Mouse (Mus musculus): Measurements from ENCODE around the gene Sh3d19. TPM values are rescaled to one million over a fixed set of nuclear protein-coding genes. Genes with fewer than 3 reads are reported as not detected.
A peak's percentile ranks its signal among the peaks of the same experiment; 100 is the strongest.

The Sh3d19 gene
- polyA plus RNA-seq, 1 experiment: 44.2 TPM

DNA sequence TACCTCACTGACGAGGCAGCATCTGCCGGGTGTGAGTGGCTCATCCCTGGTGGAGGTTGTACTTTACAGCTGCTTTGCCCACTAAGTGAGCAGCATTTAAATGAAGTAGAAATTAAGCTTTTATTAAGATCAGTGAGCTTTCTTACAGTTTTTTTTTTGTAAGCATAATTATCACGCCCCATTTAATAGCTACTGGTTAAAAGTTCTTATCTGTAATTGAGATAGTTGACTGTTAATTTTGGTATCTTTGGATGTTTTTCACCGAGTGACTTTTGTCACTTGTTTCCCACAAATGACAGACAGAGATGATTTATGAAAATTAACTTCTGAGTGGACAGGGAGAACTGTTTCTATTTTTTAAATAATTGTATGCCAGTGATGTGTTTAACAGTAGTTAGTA is 134.0 kb downstream of the Sh3d19 start:
- Histone ChIP-seq H3K4me3 (ENCODE audit: insufficient read depth, low read depth, low read length) (no peak overlapping the region), H3K27ac (ENCODE audit: insufficient read depth, low read depth, low read length) (no peak overlapping the region), H3K27me3 (replicated peaks; ENCODE audit: control insufficient read depth, insufficient read depth, low read length) (no peaks in the 10 kb centered on the region), H3K4me1 (ENCODE audit: control insufficient read depth, insufficient read depth, low read length) (no peaks in the 10 kb centered on the region), H3K36me3 (ENCODE audit: control insufficient read depth, insufficient read depth, low read length) (peaks cover 3% of the 10 kb centered on the region; the same call in 1 of the 2 replicates)
- TF ChIP-seq CTCF (conservative IDR thresholded peaks at IDR 0.05; ENCODE audit: insufficient read depth, insufficient read length, low read depth, low read length): no peak
- TF ChIP-seq POLR2A (IDR thresholded peaks at IDR 0.05; ENCODE audit: low read depth, low read length): no peak
- DNase-seq: no peak
- 80% methylated on average over 4 of the region's 4 CpGs for WGBS

DNA sequence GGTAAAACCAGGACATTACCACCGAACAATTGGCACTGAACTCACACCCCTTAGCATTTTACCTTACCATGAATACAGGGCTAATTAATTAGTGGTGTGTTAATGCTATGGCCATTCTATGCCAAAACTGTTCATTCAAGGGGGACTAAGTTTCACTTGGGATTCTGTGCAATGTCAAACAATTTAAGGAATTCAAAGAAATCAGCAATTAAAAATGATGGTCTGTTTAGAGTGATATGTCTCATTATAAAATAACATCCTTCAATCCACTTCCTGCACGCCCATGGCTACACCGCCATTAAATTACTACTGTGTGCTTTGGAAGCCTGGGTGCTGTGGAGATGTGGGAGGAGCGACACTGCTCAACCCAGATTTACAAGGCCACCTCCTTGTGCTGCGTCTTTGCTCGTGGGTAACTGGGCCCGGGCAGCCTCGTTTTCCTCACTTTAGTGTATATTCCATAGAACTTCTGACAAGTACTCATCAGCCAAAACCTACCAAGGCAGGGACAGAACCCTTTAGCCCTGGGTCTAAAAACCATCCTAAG is 135.2 kb downstream of the Sh3d19 start:
- DNase-seq: no peak
- TF ChIP-seq CTCF (conservative IDR thresholded peaks at IDR 0.05; ENCODE audit: insufficient read depth, insufficient read length, low read depth, low read length): no peak
- no peak for TF ChIP-seq POLR2A (IDR thresholded peaks at IDR 0.05; ENCODE audit: low read depth, low read length)
- Histone ChIP-seq H3K4me3 (ENCODE audit: insufficient read depth, low read depth, low read length) (no peak overlapping the region), H3K27ac (ENCODE audit: insufficient read depth, low read depth, low read length) (no peak overlapping the region), H3K36me3 (ENCODE audit: control insufficient read depth, insufficient read depth, low read length) (peaks cover 3% of the 10 kb centered on the region; the same call in 1 of the 2 replicates), H3K27me3 (replicated peaks; ENCODE audit: control insufficient read depth, insufficient read depth, low read length) (no peaks in the 10 kb centered on the region), H3K4me1 (ENCODE audit: control insufficient read depth, insufficient read depth, low read length) (no peaks in the 10 kb centered on the region)
- WGBS: 86% methylated on average over 8 of the region's 8 CpGs

DNA sequence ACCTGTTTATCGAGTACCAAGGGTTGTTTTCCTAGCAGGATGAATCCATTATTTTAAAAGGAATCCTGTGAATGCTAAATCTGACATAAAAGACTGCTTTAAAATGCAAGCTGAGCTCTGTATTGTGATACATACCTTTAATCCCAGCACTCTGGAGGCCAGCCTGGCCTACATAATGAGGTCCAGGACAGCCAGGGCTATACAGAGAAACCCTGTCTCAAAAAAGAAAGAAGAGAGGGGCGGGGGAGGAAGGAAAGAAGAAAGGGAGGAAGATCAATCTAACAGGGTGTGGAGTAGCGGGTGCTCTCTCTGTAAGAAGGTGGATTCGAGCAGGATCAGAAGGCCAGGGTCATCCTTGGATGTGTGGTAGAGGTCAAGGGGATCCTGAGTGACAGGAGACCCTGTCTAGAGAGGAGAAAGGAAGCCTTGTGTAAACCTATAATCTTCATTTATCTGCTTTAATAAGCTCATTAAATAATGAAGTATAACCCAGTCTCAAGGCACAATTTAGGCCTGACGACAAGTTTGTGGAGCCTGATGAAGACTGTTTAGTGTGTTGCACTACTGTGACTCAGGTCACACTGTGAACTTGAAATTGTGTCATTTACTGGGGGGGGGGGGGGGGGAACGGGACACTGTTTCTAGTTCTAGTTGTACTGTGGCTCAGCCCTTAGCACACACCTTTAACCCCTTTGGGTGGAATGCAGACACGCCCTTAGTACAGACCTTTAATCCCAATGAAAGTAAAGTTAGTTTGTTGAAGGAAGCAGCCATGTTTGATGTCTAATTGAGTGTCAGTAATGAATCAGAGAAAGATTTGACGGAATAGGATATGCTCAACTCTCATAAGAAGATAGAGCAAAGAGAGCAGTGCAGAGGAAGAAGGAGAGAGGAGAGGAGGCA is 137.0 kb downstream of the Sh3d19 start:
- Histone ChIP-seq H3K27ac (ENCODE audit: insufficient read depth, low read depth, low read length) (no peak overlapping the region), H3K36me3 (ENCODE audit: control insufficient read depth, insufficient read depth, low read length) (peaks cover under 1% of the 10 kb centered on the region; the same call in 1 of the 2 replicates), H3K27me3 (replicated peaks; ENCODE audit: control insufficient read depth, insufficient read depth, low read length) (no peaks in the 10 kb centered on the region), H3K4me3 (ENCODE audit: insufficient read depth, low read depth, low read length) (no peak overlapping the region), H3K4me1 (ENCODE audit: control insufficient read depth, insufficient read depth, low read length) (no peaks in the 10 kb centered on the region)
- TF ChIP-seq CTCF (conservative IDR thresholded peaks at IDR 0.05; ENCODE audit: insufficient read depth, insufficient read length, low read depth, low read length) (no peak), POLR2A (IDR thresholded peaks at IDR 0.05; ENCODE audit: low read depth, low read length) (no peak)
- 74% methylated on average over 8 of the region's 8 CpGs for WGBS
- DNase-seq: no peak

DNA sequence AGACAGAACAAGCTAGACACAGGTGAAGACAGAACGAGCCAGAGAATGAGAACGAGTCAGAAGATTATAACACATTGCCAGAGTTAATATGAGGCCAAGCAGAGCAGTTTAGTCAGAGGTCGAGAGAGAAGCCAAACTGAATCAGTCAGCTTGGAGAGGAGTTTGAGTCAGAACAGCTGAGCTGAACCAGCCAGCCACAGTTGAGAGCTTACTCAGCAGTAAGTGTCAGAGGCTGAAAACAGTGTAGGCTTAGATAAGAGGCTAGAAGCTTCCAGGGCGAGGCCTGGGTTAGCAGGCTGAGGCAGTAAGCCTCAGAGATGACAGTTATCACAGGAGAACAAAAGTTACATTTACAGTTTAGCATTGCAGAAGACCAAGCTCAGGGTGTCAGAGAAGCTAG is 137.7 kb downstream of the Sh3d19 start:
- H3K4me3 ChIP-seq (ENCODE audit: insufficient read depth, low read depth, low read length): no peak overlapping the region
- H3K36me3 ChIP-seq (ENCODE audit: control insufficient read depth, insufficient read depth, low read length): no peaks in the 10 kb centered on the region
- H3K4me1 ChIP-seq (ENCODE audit: control insufficient read depth, insufficient read depth, low read length): no peaks in the 10 kb centered on the region
- no peaks in the 10 kb centered on the region for H3K27me3 ChIP-seq (replicated peaks; ENCODE audit: control insufficient read depth, insufficient read depth, low read length)
- DNase-seq: no peak
- 71% methylated on average over 4 of the region's 4 CpGs for WGBS
- no peak overlapping the region for H3K27ac ChIP-seq (ENCODE audit: insufficient read depth, low read depth, low read length)
- no peak for TF ChIP-seq POLR2A (IDR thresholded peaks at IDR 0.05; ENCODE audit: low read depth, low read length)
- no peak for TF ChIP-seq CTCF (conservative IDR thresholded peaks at IDR 0.05; ENCODE audit: insufficient read depth, insufficient read length, low read depth, low read length)

DNA sequence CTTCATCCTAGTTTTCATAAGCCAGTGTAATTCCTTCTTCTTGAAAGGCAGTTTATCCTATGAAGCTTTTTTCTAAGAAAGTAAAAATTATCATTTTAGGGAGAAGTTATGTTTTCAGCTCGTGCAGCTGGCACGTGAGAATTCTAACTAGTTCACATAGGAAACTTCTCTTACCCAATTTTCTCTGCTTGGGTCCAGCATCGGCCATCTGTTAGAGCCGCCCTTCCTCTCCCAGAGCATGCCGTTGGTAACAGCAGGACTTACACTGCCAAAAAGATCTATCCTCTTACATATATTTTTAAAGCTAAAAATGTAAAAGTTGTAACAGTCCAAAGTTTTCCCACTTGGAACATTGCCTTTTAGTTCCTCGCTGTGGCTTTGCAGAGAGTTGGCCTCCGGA is 138.2 kb downstream of the Sh3d19 start:
- Histone ChIP-seq H3K27me3 (replicated peaks; ENCODE audit: control insufficient read depth, insufficient read depth, low read length) (no peaks in the 10 kb centered on the region), H3K4me3 (ENCODE audit: insufficient read depth, low read depth, low read length) (no peak overlapping the region), H3K27ac (ENCODE audit: insufficient read depth, low read depth, low read length) (no peak overlapping the region), H3K4me1 (ENCODE audit: control insufficient read depth, insufficient read depth, low read length) (no peaks in the 10 kb centered on the region), H3K36me3 (ENCODE audit: control insufficient read depth, insufficient read depth, low read length) (no peaks in the 10 kb centered on the region)
- TF ChIP-seq CTCF (conservative IDR thresholded peaks at IDR 0.05; ENCODE audit: insufficient read depth, insufficient read length, low read depth, low read length): no peak
- TF ChIP-seq POLR2A (IDR thresholded peaks at IDR 0.05; ENCODE audit: low read depth, low read length): no peak
- 88% methylated on average over 7 of the region's 7 CpGs for WGBS
- no peak for DNase-seq

DNA sequence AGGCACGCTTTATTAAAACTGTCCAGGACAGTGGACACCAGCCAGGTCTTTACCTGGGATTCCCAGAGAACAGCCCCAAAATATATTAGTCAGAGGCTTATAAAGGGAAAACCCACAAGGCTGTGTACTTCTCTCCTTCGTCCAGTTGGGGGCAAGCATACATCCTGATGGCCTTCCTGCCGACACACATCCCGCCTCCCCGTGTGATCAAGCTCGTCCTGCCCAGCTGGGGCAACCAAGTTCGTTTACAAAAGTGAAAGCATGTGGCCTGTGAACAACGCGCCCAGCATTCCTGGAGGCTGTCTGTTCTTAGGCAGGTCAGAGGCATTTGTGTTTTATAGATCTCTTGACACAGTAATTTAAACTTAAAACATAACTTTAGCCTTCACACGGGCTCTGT is 139.2 kb downstream of the Sh3d19 start:
- 0 out of 2 replicates have a peak overlapping the region, but pooled peaks have one; percentile 10 for H3K4me3 ChIP-seq (ENCODE audit: insufficient read depth, low read depth, low read length)
- H3K4me1 ChIP-seq (ENCODE audit: control insufficient read depth, insufficient read depth, low read length): no peaks in the 10 kb centered on the region
- TF ChIP-seq POLR2A (IDR thresholded peaks at IDR 0.05; ENCODE audit: low read depth, low read length): no peak
- TF ChIP-seq CTCF (conservative IDR thresholded peaks at IDR 0.05; ENCODE audit: insufficient read depth, insufficient read length, low read depth, low read length): peak; percentile 55
- peak; percentile 57 for DNase-seq
- H3K27me3 ChIP-seq (replicated peaks; ENCODE audit: control insufficient read depth, insufficient read depth, low read length): no peaks in the 10 kb centered on the region
- WGBS: 16% methylated on average over 10 of the region's 10 CpGs
- H3K36me3 ChIP-seq (ENCODE audit: control insufficient read depth, insufficient read depth, low read length): no peaks in the 10 kb centered on the region
- no peak overlapping the region for H3K27ac ChIP-seq (ENCODE audit: insufficient read depth, low read depth, low read length)

DNA sequence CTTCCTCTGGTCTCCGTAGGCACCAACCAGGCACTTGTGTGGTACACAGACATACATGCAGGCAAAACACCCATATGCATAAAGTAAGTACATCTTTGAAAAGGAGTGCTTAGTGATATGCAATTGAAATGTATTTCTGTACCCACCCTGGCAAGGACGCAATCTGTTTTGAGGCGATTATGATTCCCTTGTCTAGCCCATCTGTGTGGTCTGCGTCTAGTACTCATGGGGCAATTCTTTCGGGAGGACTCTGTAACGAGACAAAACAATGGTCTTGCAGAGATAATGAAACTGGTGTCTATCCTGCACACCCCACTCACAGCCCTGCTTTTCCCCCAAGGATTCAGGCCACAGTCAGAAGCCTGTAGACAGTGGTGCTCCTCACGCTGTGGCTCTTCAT is 141.9 kb downstream of the Sh3d19 start:
- no peak for DNase-seq
- Histone ChIP-seq H3K27ac (ENCODE audit: insufficient read depth, low read depth, low read length) (no peak overlapping the region), H3K27me3 (replicated peaks; ENCODE audit: control insufficient read depth, insufficient read depth, low read length) (no peaks in the 10 kb centered on the region), H3K36me3 (ENCODE audit: control insufficient read depth, insufficient read depth, low read length) (peaks cover 4% of the 10 kb centered on the region), H3K4me3 (ENCODE audit: insufficient read depth, low read depth, low read length) (no peak overlapping the region), H3K4me1 (ENCODE audit: control insufficient read depth, insufficient read depth, low read length) (no peaks in the 10 kb centered on the region)
- 95% methylated on average over 7 of the region's 7 CpGs for WGBS
- TF ChIP-seq CTCF (conservative IDR thresholded peaks at IDR 0.05; ENCODE audit: insufficient read depth, insufficient read length, low read depth, low read length): no peak
- no peak for TF ChIP-seq POLR2A (IDR thresholded peaks at IDR 0.05; ENCODE audit: low read depth, low read length)

All from kidney, adult 2 months (tissue).